In the genomic region with DNA sequence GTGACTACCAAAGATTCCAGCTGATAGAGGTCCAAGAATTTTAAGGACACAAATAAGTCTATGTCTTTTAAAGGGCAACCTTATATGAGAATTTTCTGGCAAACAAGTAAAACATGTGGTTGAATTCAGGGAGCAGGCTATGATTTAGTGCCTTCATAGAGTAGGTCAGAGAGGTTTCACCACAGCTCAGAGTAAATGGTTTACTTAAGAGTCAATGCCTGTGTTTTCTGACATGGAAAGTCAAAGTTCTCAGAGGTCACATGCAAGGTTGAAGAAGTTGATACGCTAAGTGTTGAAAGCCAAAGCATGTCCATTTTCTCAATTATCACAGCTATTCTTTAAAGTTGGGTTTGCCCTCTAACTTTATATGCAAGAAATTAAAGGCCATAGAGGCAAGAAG, we compare ENCODE assay signal across 18 mouse cellular contexts.
"Had no signal": no experiment of that assay in that cellular context is flagged by ENCODE, and none has a peak within 500 bp of the region (broad histone marks: within the 10 kb centered on the region; RNA-seq: fewer than 3 reads in every experiment).

No protein-coding gene starts in this region.

- DNase-seq: lung, embryonic 14.5 days; lung, postnatal 10 days; lung, postnatal 4 days; midbrain, embryonic 14.5 days; retina, postnatal 1 day; right cerebral cortex, adult 18-20 months; right cerebral cortex, postnatal 25 days; right cerebral cortex, postnatal 4 days; spleen, adult 18-20 months; thymus, adult 18-20 months; thymus, postnatal 14 days; thymus, postnatal 36 days had no signal

- H3K9me3 ChIP-seq: midbrain, embryonic 10.5 days; midbrain, embryonic 12.5 days; neural tube, embryonic 13.5 days; neural tube, embryonic 15.5 days had no signal

- H3K27me3 ChIP-seq: midbrain, embryonic 12.5 days; neural tube, embryonic 13.5 days; neural tube, embryonic 15.5 days had no signal

- H3K4me1 ChIP-seq: midbrain, embryonic 10.5 days; midbrain, embryonic 12.5 days had no signal

- H3K27ac ChIP-seq: midbrain, embryonic 10.5 days; midbrain, embryonic 12.5 days; neural tube, embryonic 13.5 days; neural tube, embryonic 15.5 days had no signal

- H3K36me3 ChIP-seq: midbrain, embryonic 10.5 days; midbrain, embryonic 12.5 days; neural tube, embryonic 13.5 days; neural tube, embryonic 15.5 days had no signal

- ATAC-seq: midbrain, embryonic 16.5 days had no signal

- H3K4me3 ChIP-seq: midbrain, embryonic 10.5 days; midbrain, embryonic 12.5 days; myocyte; neural tube, embryonic 13.5 days; neural tube, embryonic 15.5 days had no signal

- H3K9ac ChIP-seq: lung, embryonic 14.5 days; midbrain, embryonic 12.5 days; neural tube, embryonic 13.5 days; neural tube, embryonic 15.5 days had no signal

- H3K4me2 ChIP-seq: lung, embryonic 14.5 days; midbrain, embryonic 12.5 days; neural tube, embryonic 13.5 days; neural tube, embryonic 15.5 days had no signal
